Mouse (Mus musculus) heart, adult 2 months (tissue): ENCODE measurements at regions not wholly inside any gene's neighbourhood (a gene's known extent, or its start where the extent isn't known, plus 50 kb on each side); places are given as distances from the start of the nearest gene placed in this dataset.

Experiments
- CTCF ChIP-seq: fragments of 200-600 bp; IDR thresholded peaks from 2 replicates; pipeline ENCODE4 v1.8.1; 2022; ENCODE audit warnings: antibody characterized with exemption, mild to moderate bottlenecking, moderate library complexity
- EP300 ChIP-seq: fragments of 200-500 bp; IDR thresholded peaks from 2 replicates; pipeline ENCODE4 v1.6.1; 2011; ENCODE audit warnings: low read depth, low read length, control low read depth; ENCODE audit not compliant: insufficient read depth
- POLR2A ChIP-seq: fragments of 200-500 bp; IDR thresholded peaks from 2 replicates; pipeline ENCODE4 v1.6.1; 2011; ENCODE audit warnings: mild to moderate bottlenecking, low read depth, low read length, control low read depth; ENCODE audit not compliant: insufficient read depth

DNA sequence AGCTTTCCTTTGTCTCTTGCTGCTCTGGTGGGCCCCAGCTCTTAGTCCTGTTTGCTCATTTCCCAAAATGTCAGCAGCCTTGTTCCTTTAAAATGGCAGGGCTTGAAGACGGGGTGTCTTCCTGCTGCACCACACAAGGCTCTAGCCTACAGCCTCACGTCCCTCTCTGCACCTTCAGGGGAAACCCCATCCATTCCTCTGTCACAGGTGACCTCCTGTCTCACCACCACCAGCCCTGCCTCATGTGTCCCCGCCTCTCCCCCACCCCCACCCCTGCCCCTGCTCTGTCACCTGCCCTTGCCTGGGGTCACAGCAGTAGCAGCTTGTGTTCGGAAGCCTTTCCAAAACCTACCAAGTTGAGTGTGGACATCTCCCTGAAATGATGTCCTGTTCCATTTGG is 91.3 kb downstream of the Smim20 start:
- TF ChIP-seq CTCF (no peak), POLR2A (no peak), EP300 (no peak)
